Mouse (Mus musculus) kidney, embryonic 15.5 days (tissue): ENCODE measurements around the gene Endod1. TPM values are rescaled to one million over a fixed set of nuclear protein-coding genes. Genes with fewer than 3 reads are reported as not detected.

Experiments
- ATAC-seq: fragments of 200-750 bp; cut with Nextera tagmentation; replicated peaks from 2 replicates; pipeline ENCODE4 v1.8.0; 2017; ENCODE audit warnings: moderate TSS enrichment; ENCODE audit not compliant: low FRiP score
- H3K27ac ChIP-seq: fragments of 300-500 bp; sonication (generic); 2 replicates; pipeline ENCODE4 v1.5.1; 2015; ENCODE audit warnings: mild to moderate bottlenecking, inconsistent platforms
- H3K27me3 ChIP-seq: fragments of 300-500 bp; sonication (generic); 2 replicates; pipeline ENCODE4 v1.6.1; 2015; ENCODE audit warnings: inconsistent platforms
- H3K36me3 ChIP-seq: fragments of 300-500 bp; sonication (generic); 2 replicates; pipeline ENCODE4 v1.6.1; 2015; ENCODE audit warnings: inconsistent platforms
- H3K4me1 ChIP-seq: fragments of 300-500 bp; sonication (generic); 2 replicates; pipeline ENCODE4 v1.6.1; 2015; ENCODE audit warnings: inconsistent platforms
- H3K4me2 ChIP-seq: fragments of 300-500 bp; sonication (generic); 2 replicates; pipeline ENCODE4 v1.6.1; 2015; ENCODE audit warnings: moderate library complexity, mild to moderate bottlenecking, inconsistent platforms
- H3K4me3 ChIP-seq: fragments of 300-500 bp; sonication (generic); replicated peaks from 2 replicates; pipeline ENCODE4 v1.5.1; 2015; ENCODE audit warnings: mild to moderate bottlenecking, inconsistent platforms
- H3K9ac ChIP-seq: fragments of 300-500 bp; sonication (generic); 2 replicates; pipeline ENCODE4 v1.6.1; 2015; ENCODE audit warnings: mild to moderate bottlenecking, inconsistent platforms
- H3K9me3 ChIP-seq: fragments of 300-500 bp; sonication (generic); replicated peaks from 2 replicates; pipeline ENCODE4 v1.6.1; 2016; ENCODE audit warnings: inconsistent platforms
- WGBS: fragments of 180-500 bp; shearing (Covaris S2); methylation state at CpG from one replicate; pipeline ENCODE4 v1.1.7; 2015; ENCODE audit warnings: mixed read lengths; 5-methylcytosine and 5-hydroxymethylcytosine counted together
- polyA plus RNA-seq: library from polyadenylated mRNA; unstranded; fragments of >200 nt; fragmentation: Nextera tagmentation; extraction: Ambion mirVana; gene quantifications from 2 replicates; pipeline ENCODE4 v1.2.1, GENCODE M21; 2015

Endod1 gene
- polyA plus RNA-seq, 1 experiment from 2014 or later, result 13.3 TPM

- H3K4me1 ChIP-seq, result peaks cover 13% of the 10 kb centered on the region
- no peak overlapping the region for H3K27ac ChIP-seq
- no peak for ATAC-seq
- H3K36me3 ChIP-seq, result peaks cover 27% of the 10 kb centered on the region
- no peak overlapping the region for H3K4me2 ChIP-seq
- WGBS, result 68% methylated on average over 9 of the region's 9 CpGs
- H3K4me3 ChIP-seq, result no peak overlapping the region
- no peaks in the 10 kb centered on the region for H3K9me3 ChIP-seq
- H3K27me3 ChIP-seq, result no peaks in the 10 kb centered on the region
- H3K9ac ChIP-seq, result no peak overlapping the region
These were observed 76.9 kb downstream of the Endod1 start for GRCm38 (mm10) chr9:14304262-14304968.

Other genes with a start within 250 kb of the Endod1 start
- 20.9 and 21.7 TPM in 2 replicates for gene Sesn3, start 106.4 kb downstream of the Endod1 start, polyA plus RNA-seq
- gene Kdm4d, start 119.0 kb upstream of the Endod1 start, polyA plus RNA-seq, result 0.24 and 0.34 TPM in 2 replicates
- gene Cwc15, start 119.1 kb upstream of the Endod1 start, polyA plus RNA-seq, result 169 and 171 TPM in 2 replicates